Mouse (Mus musculus) heart, embryonic 16.5 days (tissue): ENCODE measurements at regions not wholly inside any gene's neighbourhood (a gene's known extent, or its start where the extent isn't known, plus 50 kb on each side); places are given as distances from the start of the nearest gene placed in this dataset.

Experiments
- ATAC-seq: fragments of 200-750 bp; cut with Nextera tagmentation; replicated peaks from 2 replicates; pipeline ENCODE4 v1.8.0; 2017; ENCODE audit warnings: moderate number of reproducible peaks; ENCODE audit not compliant: insufficient read depth, low FRiP score; ENCODE audit errors: extremely low read depth
- H3K27ac ChIP-seq: fragments of 300-500 bp; sonication (generic); 2 replicates; pipeline ENCODE4 v1.5.1; 2014; ENCODE audit warnings: mild to moderate bottlenecking, low read length, control low read depth, moderate library complexity
- H3K27me3 ChIP-seq: fragments of 300-500 bp; sonication (generic); 2 replicates; pipeline ENCODE4 v1.6.1; 2014; ENCODE audit warnings: low read length, mixed read lengths; ENCODE audit not compliant: control insufficient read depth, insufficient read depth
- H3K36me3 ChIP-seq: fragments of 300-500 bp; sonication (generic); 2 replicates; pipeline ENCODE4 v1.6.1; 2014; ENCODE audit not compliant: control insufficient read depth, insufficient read depth
- H3K4me1 ChIP-seq: fragments of 300-500 bp; sonication (generic); 2 replicates; pipeline ENCODE4 v1.6.1; 2014; ENCODE audit warnings: low read length, mixed read lengths; ENCODE audit not compliant: control insufficient read depth, insufficient read depth
- H3K4me2 ChIP-seq: fragments of 300-500 bp; sonication (generic); 2 replicates; pipeline ENCODE4 v1.6.1; 2014; ENCODE audit warnings: low read depth, mild to moderate bottlenecking, control low read depth, low read length
- H3K4me3 ChIP-seq: fragments of 300-500 bp; sonication (generic); 2 replicates; pipeline ENCODE4 v1.5.1; 2014; ENCODE audit warnings: mild to moderate bottlenecking, control low read depth, low read length
- H3K9ac ChIP-seq: fragments of 300-500 bp; sonication (generic); 2 replicates; pipeline ENCODE4 v1.6.1; 2014; ENCODE audit warnings: low read length, control low read depth
- H3K9me3 ChIP-seq: fragments of 300-500 bp; sonication (generic); replicated peaks from 2 replicates; pipeline ENCODE4 v1.6.1; 2016; ENCODE audit warnings: low read length; ENCODE audit not compliant: control insufficient read depth
- WGBS: fragments of 180-500 bp; shearing (Covaris S2); extraction: QIAGEN DNeasy Blood & Tissue Kit; methylation state at CpG from one replicate; pipeline ENCODE4 v1.1.7; 2014; 5-methylcytosine and 5-hydroxymethylcytosine counted together

DNA sequence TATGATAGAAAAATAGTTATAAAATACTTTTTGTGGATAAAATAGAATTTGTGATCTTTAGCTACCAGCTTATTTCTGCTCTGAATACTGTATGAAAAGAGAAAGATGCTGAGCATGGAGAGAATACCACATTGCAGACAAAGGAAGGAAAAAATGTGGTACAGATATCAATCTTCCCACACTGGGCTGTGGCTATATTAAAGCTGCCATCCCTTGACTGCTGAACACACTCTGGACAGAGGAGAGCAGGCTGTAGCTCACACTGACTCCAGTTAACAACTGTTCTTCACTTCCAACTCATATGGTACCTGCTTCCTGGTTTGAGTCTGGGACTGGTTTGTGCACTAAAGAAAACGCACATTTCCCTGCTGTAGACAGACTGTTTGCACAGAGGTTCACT lies 76.7 kb upstream of the Try4 start:
- 46% methylated on average over 1 of the region's 1 CpGs for WGBS
- Histone ChIP-seq H3K27me3 (no peaks in the 10 kb centered on the region), H3K4me3 (no peak overlapping the region), H3K9ac (no peak overlapping the region), H3K4me1 (no peaks in the 10 kb centered on the region), H3K4me2 (no peak overlapping the region), H3K9me3 (no peaks in the 10 kb centered on the region), H3K36me3 (no peaks in the 10 kb centered on the region), H3K27ac (no peak overlapping the region)
- no peak for ATAC-seq

- Histone ChIP-seq H3K4me2 (no peak overlapping the region), H3K27ac (no peak overlapping the region), H3K9ac (no peak overlapping the region), H3K36me3 (no peaks in the 10 kb centered on the region), H3K4me3 (no peak overlapping the region), H3K9me3 (no peaks in the 10 kb centered on the region), H3K27me3 (no peaks in the 10 kb centered on the region), H3K4me1 (no peaks in the 10 kb centered on the region)
- 69% methylated on average over 7 of the region's 7 CpGs for WGBS
- ATAC-seq, result no peak
Measured at GRCm38 (mm10) chr6:41218415-41218814, 83.7 kb upstream of the Try4 start.

DNA sequence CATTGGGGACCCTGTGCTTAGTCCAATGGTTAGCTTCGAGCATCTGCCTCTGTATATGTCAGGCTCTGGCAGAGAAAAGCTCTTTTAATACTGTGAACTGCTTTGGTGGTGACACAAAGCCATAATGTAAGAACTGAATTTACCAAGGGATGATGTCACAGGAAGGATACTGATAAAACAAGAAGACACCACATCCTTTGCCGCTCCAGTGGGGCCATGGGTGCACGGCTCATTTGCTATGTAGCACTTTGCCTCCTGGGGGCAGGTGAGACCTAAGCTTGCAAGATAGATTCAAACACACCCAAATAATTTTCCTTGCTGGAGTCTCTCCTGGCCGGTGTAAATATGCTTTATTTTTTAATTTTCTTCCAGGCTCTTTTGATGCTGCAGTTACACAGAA lies 86.2 kb upstream of the Try4 start:
- Histone ChIP-seq H3K27me3 (no peaks in the 10 kb centered on the region), H3K9ac (no peak overlapping the region), H3K4me1 (no peaks in the 10 kb centered on the region), H3K36me3 (no peaks in the 10 kb centered on the region), H3K9me3 (no peaks in the 10 kb centered on the region), H3K4me2 (no peak overlapping the region), H3K4me3 (no peak overlapping the region), H3K27ac (no peak overlapping the region)
- ATAC-seq, result no peak
- WGBS, result 73% methylated on average over 4 of the region's 4 CpGs

- Histone ChIP-seq H3K36me3 (no peaks in the 10 kb centered on the region), H3K27me3 (no peaks in the 10 kb centered on the region), H3K9ac (no peak overlapping the region), H3K9me3 (peaks cover 5% of the 10 kb centered on the region; the same call in 1 of the 2 replicates), H3K4me3 (no peak overlapping the region), H3K4me2 (no peak overlapping the region), H3K4me1 (no peaks in the 10 kb centered on the region), H3K27ac (no peak overlapping the region)
- no peak for ATAC-seq
- 52% methylated on average over 4 of the region's 4 CpGs for WGBS
Measured at GRCm38 (mm10) chr6:41205864-41206263, 96.2 kb upstream of the Try4 start.

DNA sequence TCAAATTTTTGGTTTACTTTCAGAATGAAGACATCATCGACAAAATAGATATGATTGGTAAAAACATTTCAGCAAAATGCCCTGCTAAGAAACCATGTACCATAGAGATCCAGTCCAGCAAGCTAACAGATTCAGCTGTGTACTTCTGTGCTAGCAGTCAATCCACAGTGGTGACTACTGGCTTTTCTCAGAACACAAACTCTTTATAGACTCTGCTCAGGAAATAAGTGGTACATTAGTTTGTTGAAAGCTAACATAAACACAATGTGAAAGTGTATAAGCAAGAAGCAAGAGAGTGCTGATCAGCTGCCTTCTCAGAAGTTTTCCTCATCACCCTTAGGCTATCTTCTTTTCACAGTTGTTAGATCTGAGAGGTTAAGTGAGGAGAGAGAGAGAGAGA lies 99.2 kb upstream of the Try4 start:
- Histone ChIP-seq H3K27ac (no peak overlapping the region), H3K9me3 (peaks cover 5% of the 10 kb centered on the region; the same call in 1 of the 2 replicates), H3K9ac (no peak overlapping the region), H3K4me2 (no peak overlapping the region), H3K36me3 (no peaks in the 10 kb centered on the region), H3K27me3 (no peaks in the 10 kb centered on the region), H3K4me1 (no peaks in the 10 kb centered on the region), H3K4me3 (no peak overlapping the region)
- WGBS, result 74% methylated on average over 1 of the region's 1 CpGs
- ATAC-seq, result no peak

DNA sequence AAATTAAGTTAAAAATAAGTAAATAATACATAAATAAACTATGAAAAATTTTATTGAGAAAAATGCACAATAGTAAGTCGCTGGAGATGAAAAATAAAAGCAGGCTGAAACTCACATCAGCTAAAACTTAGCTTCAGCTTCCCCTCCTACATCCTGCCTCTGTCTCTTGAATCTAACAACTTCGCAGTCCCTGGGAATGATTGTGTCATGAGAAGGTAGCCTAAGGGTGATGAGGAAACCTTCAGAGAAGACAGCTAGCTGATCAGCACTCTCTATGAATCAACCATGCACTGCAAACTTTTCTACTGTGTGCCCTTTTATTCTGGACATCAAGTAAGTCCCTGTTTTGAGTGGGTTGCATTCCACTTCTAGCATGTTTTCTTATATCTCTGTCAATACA lies 99.8 kb upstream of the Try4 start:
- Histone ChIP-seq H3K27me3 (no peaks in the 10 kb centered on the region), H3K4me3 (no peak overlapping the region), H3K36me3 (no peaks in the 10 kb centered on the region), H3K9ac (no peak overlapping the region), H3K9me3 (peaks cover 3% of the 10 kb centered on the region; the same call in 1 of the 2 replicates), H3K27ac (no peak overlapping the region), H3K4me2 (no peak overlapping the region), H3K4me1 (no peaks in the 10 kb centered on the region)
- WGBS, result 72% methylated on average over 2 of the region's 2 CpGs
- no peak for ATAC-seq

- Histone ChIP-seq H3K9me3 (no peaks in the 10 kb centered on the region), H3K27me3 (no peaks in the 10 kb centered on the region), H3K27ac (no peak overlapping the region), H3K4me3 (no peak overlapping the region), H3K4me1 (no peaks in the 10 kb centered on the region), H3K4me2 (no peak overlapping the region), H3K9ac (no peak overlapping the region), H3K36me3 (no peaks in the 10 kb centered on the region)
- WGBS, result 23% methylated on average over 1 of the region's 1 CpGs
- ATAC-seq, result no peak
Measured at GRCm38 (mm10) chr6:41194464-41194863, 107.6 kb upstream of the Try4 start.

DNA sequence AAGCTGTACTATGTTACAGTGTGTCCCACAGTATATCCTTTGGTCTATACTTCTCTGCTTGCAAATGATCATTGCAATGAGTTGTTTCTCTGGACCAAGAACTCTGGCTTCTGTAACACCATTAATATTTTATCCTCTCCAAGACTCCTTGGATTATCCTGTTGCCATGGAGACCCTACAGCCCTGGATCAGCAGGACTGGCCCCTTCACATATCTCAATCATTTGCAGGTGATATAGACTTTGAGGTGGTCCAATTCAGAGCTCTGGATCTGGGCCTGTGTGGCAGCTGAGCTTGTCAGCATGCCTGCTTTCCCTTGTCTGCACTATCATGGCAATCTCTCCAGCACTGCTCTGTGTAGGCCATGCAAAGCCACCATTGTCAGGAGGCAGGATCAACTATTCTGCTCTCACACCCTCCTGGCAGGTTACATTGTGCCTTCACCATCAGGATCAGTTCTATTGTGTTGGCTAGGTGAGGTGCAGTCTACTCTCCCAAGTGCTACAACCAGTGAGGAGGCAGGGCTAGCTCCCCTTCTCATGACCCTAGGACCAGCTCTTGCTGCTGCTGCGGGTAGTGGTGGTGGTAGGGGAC lies 110.2 kb upstream of the Try4 start:
- Histone ChIP-seq H3K27me3 (no peaks in the 10 kb centered on the region), H3K9me3 (no peaks in the 10 kb centered on the region), H3K4me2 (no peak overlapping the region), H3K27ac (no peak overlapping the region), H3K4me1 (no peaks in the 10 kb centered on the region), H3K36me3 (no peaks in the 10 kb centered on the region), H3K4me3 (no peak overlapping the region), H3K9ac (no peak overlapping the region)
- no peak for ATAC-seq
- 67% methylated on average over 1 of the region's 1 CpGs for WGBS

GRCm38 (mm10) chr6:41188910-41189309 lies 113.2 kb upstream of the Try4 start:
- H3K27ac ChIP-seq, result no peak overlapping the region
- H3K9ac ChIP-seq, result no peak overlapping the region
- no peak overlapping the region for H3K4me3 ChIP-seq
- no peak for ATAC-seq
- no peak overlapping the region for H3K4me2 ChIP-seq
- H3K9me3 ChIP-seq, result no peaks in the 10 kb centered on the region
- WGBS, result 53% methylated on average over 2 of the region's 2 CpGs
- H3K4me1 ChIP-seq, result no peaks in the 10 kb centered on the region
- no peaks in the 10 kb centered on the region for H3K36me3 ChIP-seq
- no peaks in the 10 kb centered on the region for H3K27me3 ChIP-seq
